Mouse (Mus musculus): ENCODE data around the gene Actr10. TPM values are rescaled to one million over a fixed set of nuclear protein-coding genes. Genes with fewer than 3 reads are reported as not detected.

The Actr10 gene
- polyA plus RNA-seq, 1 experiment from 2014 or later: 228 TPM

GRCm38 (mm10) chr12:70911029-70911428, 26.6 kb upstream of the Actr10 start:
- no peak overlapping the region for H3K9ac ChIP-seq
- 11% methylated on average over 5 of the region's 5 CpGs for WGBS
- H3K4me2 ChIP-seq (replicated peaks): no peak overlapping the region
- no peak overlapping the region for H3K4me3 ChIP-seq
- no peaks in the 10 kb centered on the region for H3K9me3 ChIP-seq (replicated peaks)
- ATAC-seq (ENCODE audit: low FRiP score): peak; percentile 71; the same call in 1 of the 2 replicates
- H3K4me1 ChIP-seq: no peaks in the 10 kb centered on the region
- no peaks in the 10 kb centered on the region for H3K27me3 ChIP-seq
- no peaks in the 10 kb centered on the region for H3K36me3 ChIP-seq
- H3K27ac ChIP-seq: no peak overlapping the region

GRCm38 (mm10) chr12:70911676-70912379, 25.8 kb upstream of the Actr10 start:
- ATAC-seq (ENCODE audit: low FRiP score): no peak
- H3K27me3 ChIP-seq: no peaks in the 10 kb centered on the region
- no peaks in the 10 kb centered on the region for H3K4me1 ChIP-seq
- no peaks in the 10 kb centered on the region for H3K36me3 ChIP-seq
- H3K9ac ChIP-seq: no peak overlapping the region
- no peak overlapping the region for H3K27ac ChIP-seq
- WGBS: 67% methylated on average over 17 of the region's 17 CpGs
- H3K4me3 ChIP-seq: no peak overlapping the region
- H3K9me3 ChIP-seq (replicated peaks): no peaks in the 10 kb centered on the region
- no peak overlapping the region for H3K4me2 ChIP-seq (replicated peaks)

GRCm38 (mm10) chr12:70913429-70913828, 24.2 kb upstream of the Actr10 start:
- no peaks in the 10 kb centered on the region for H3K27me3 ChIP-seq
- no peak overlapping the region for H3K4me2 ChIP-seq (replicated peaks)
- ATAC-seq (ENCODE audit: low FRiP score): no peak
- no peak overlapping the region for H3K4me3 ChIP-seq
- H3K27ac ChIP-seq: no peak overlapping the region
- H3K36me3 ChIP-seq: no peaks in the 10 kb centered on the region
- no peaks in the 10 kb centered on the region for H3K4me1 ChIP-seq
- no peak overlapping the region for H3K9ac ChIP-seq
- 47% methylated on average over 3 of the region's 3 CpGs for WGBS
- H3K9me3 ChIP-seq (replicated peaks): no peaks in the 10 kb centered on the region

GRCm38 (mm10) chr12:70914387-70914786, 23.3 kb upstream of the Actr10 start:
- Histone ChIP-seq H3K36me3 (no peaks in the 10 kb centered on the region), H3K9me3 (replicated peaks) (no peaks in the 10 kb centered on the region), H3K27ac (no peak overlapping the region), H3K9ac (no peak overlapping the region), H3K4me2 (replicated peaks) (no peak overlapping the region), H3K4me3 (no peak overlapping the region), H3K4me1 (no peaks in the 10 kb centered on the region), H3K27me3 (no peaks in the 10 kb centered on the region)
- 53% methylated on average over 11 of the region's 11 CpGs for WGBS
- no peak for ATAC-seq (ENCODE audit: low FRiP score)

GRCm38 (mm10) chr12:70929781-70930180, 7.9 kb upstream of the Actr10 start:
- H3K4me2 ChIP-seq (replicated peaks): no peak overlapping the region
- H3K27me3 ChIP-seq: no peaks in the 10 kb centered on the region
- no peak overlapping the region for H3K4me3 ChIP-seq
- no peaks in the 10 kb centered on the region for H3K36me3 ChIP-seq
- no peaks in the 10 kb centered on the region for H3K4me1 ChIP-seq
- no peak overlapping the region for H3K9ac ChIP-seq
- H3K9me3 ChIP-seq (replicated peaks): no peaks in the 10 kb centered on the region
- ATAC-seq (ENCODE audit: low FRiP score): no peak
- no peak overlapping the region for H3K27ac ChIP-seq
- WGBS: 83% methylated on average over 4 of the region's 4 CpGs

- peak overlapping the region; percentile 89 for H3K4me3 ChIP-seq
- WGBS: 16% methylated on average over 12 of the region's 12 CpGs
Measured at GRCm38 (mm10) chr12:70937150-70937549, 507 bp upstream of the Actr10 start.

GRCm38 (mm10) chr12:70940806-70941205, 3.1 kb downstream of the Actr10 start:
- peaks cover 3% of the 10 kb centered on the region for H3K4me1 ChIP-seq
- peaks cover 24% of the 10 kb centered on the region for H3K36me3 ChIP-seq
- 96% methylated on average over 7 of the region's 7 CpGs for WGBS
- H3K9me3 ChIP-seq (replicated peaks): no peaks in the 10 kb centered on the region
- H3K4me2 ChIP-seq (replicated peaks): no peak overlapping the region
- no peaks in the 10 kb centered on the region for H3K27me3 ChIP-seq
- no peak for ATAC-seq (ENCODE audit: low FRiP score)
- H3K4me3 ChIP-seq: no peak overlapping the region
- H3K9ac ChIP-seq: no peak overlapping the region
- no peak overlapping the region for H3K27ac ChIP-seq

More at GRCm38 (mm10) chr12:70937150-70937549, 507 bp upstream of the Actr10 start:
- Histone ChIP-seq H3K9me3 (replicated peaks) (no peaks in the 10 kb centered on the region), H3K4me1 (peaks cover 3% of the 10 kb centered on the region), H3K4me2 (replicated peaks) (peak overlapping the region; percentile 64), H3K27ac (peak overlapping the region; percentile 87), H3K9ac (peak overlapping the region; percentile 93), H3K36me3 (peaks cover 3% of the 10 kb centered on the region; the same call in 1 of the 2 replicates), H3K27me3 (no peaks in the 10 kb centered on the region)
- ATAC-seq (ENCODE audit: low FRiP score): peak; percentile 43

GRCm38 (mm10) chr12:70944181-70944580, 6.5 kb downstream of the Actr10 start:
- H3K9ac ChIP-seq: no peak overlapping the region
- no peaks in the 10 kb centered on the region for H3K9me3 ChIP-seq (replicated peaks)
- no peak overlapping the region for H3K4me2 ChIP-seq (replicated peaks)
- no peak overlapping the region for H3K4me3 ChIP-seq
- peaks cover 40% of the 10 kb centered on the region for H3K36me3 ChIP-seq
- no peaks in the 10 kb centered on the region for H3K27me3 ChIP-seq
- no peaks in the 10 kb centered on the region for H3K4me1 ChIP-seq
- WGBS: 94% methylated on average over 5 of the region's 5 CpGs
- no peak for ATAC-seq (ENCODE audit: low FRiP score)
- H3K27ac ChIP-seq: no peak overlapping the region

- no peak overlapping the region for H3K4me2 ChIP-seq (replicated peaks)
- H3K27me3 ChIP-seq: no peaks in the 10 kb centered on the region
- H3K4me1 ChIP-seq: no peaks in the 10 kb centered on the region
- ATAC-seq (ENCODE audit: low FRiP score): no peak
- no peak overlapping the region for H3K27ac ChIP-seq
- H3K9me3 ChIP-seq (replicated peaks): no peaks in the 10 kb centered on the region
- H3K9ac ChIP-seq: no peak overlapping the region
- H3K4me3 ChIP-seq: no peak overlapping the region
- H3K36me3 ChIP-seq: peaks cover 53% of the 10 kb centered on the region
- 93% methylated on average over 10 of the region's 10 CpGs for WGBS
Measured at GRCm38 (mm10) chr12:70946585-70947256, 9.1 kb downstream of the Actr10 start.

- ATAC-seq (ENCODE audit: low FRiP score): no peak
- WGBS: 85% methylated on average over 4 of the region's 4 CpGs
- H3K36me3 ChIP-seq: peaks cover 79% of the 10 kb centered on the region
Measured at GRCm38 (mm10) chr12:70958640-70959039, 21.0 kb downstream of the Actr10 start.

GRCm38 (mm10) chr12:70967581-70967980, 29.9 kb downstream of the Actr10 start:
- Histone ChIP-seq H3K36me3 (peaks cover 14% of the 10 kb centered on the region), H3K27ac (peak overlapping the region; percentile 86), H3K4me2 (replicated peaks) (peak overlapping the region; percentile 60), H3K9ac (peak overlapping the region; percentile 58; the same call in 1 of the 2 replicates), H3K4me3 (peak overlapping the region; percentile 49), H3K4me1 (peaks cover 6% of the 10 kb centered on the region; the same call in 1 of the 2 replicates), H3K9me3 (replicated peaks) (no peaks in the 10 kb centered on the region), H3K27me3 (no peaks in the 10 kb centered on the region)
- peak; percentile 1; the same call in 1 of the 2 replicates for ATAC-seq (ENCODE audit: low FRiP score)
- 53% methylated on average over 8 of the region's 8 CpGs for WGBS

More at GRCm38 (mm10) chr12:70958640-70959039, 21.0 kb downstream of the Actr10 start:
- H3K4me1 ChIP-seq: no peaks in the 10 kb centered on the region
- H3K9me3 ChIP-seq (replicated peaks): no peaks in the 10 kb centered on the region
- H3K27me3 ChIP-seq: no peaks in the 10 kb centered on the region
- H3K27ac ChIP-seq: no peak overlapping the region
- no peak overlapping the region for H3K4me2 ChIP-seq (replicated peaks)
- H3K4me3 ChIP-seq: no peak overlapping the region
- H3K9ac ChIP-seq: no peak overlapping the region

- H3K9me3 ChIP-seq (replicated peaks): no peaks in the 10 kb centered on the region
- ATAC-seq (ENCODE audit: low FRiP score): peak; percentile 86
- peak overlapping the region; percentile 49 for H3K4me3 ChIP-seq
- peak overlapping the region; percentile 86 for H3K27ac ChIP-seq
- WGBS: under 1% methylated on average over 35 of the region's 35 CpGs
- H3K36me3 ChIP-seq: peaks cover 10% of the 10 kb centered on the region
- H3K4me2 ChIP-seq (replicated peaks): peak overlapping the region; percentile 60
- no peaks in the 10 kb centered on the region for H3K27me3 ChIP-seq
- peak overlapping the region; percentile 58 for H3K9ac ChIP-seq
- H3K4me1 ChIP-seq: peaks cover 6% of the 10 kb centered on the region; the same call in 1 of the 2 replicates
Measured at GRCm38 (mm10) chr12:70968141-70968790, 30.6 kb downstream of the Actr10 start.
